28 mouse cellular contexts compared by ENCODE assay signal in the genomic region with DNA sequence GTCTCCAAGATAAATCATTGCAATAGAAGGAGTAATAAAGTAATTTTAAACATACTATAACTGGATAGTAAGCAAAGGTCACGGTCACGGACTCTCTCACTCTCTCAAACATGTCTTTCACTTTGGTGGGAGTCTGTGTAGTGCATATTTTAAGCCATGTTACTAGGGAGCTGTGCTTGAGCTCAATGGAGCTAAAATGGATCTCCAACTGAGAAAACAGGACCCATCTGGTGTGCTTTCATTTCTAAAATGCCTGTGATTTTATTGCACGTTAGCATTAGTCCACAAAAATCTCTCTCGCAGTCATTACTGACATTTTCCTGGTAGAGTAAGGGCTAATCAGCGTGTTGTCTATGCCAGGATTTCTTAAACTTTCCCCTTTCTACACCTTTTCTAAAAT.
A peak's percentile ranks its signal among the peaks of the same experiment; 100 is the strongest.
DNase-seq lines count a peak whose midpoint lies in the region; ATAC-seq and TF ChIP-seq lines count a peak whose summit lies in the region.
"Had no signal": no experiment of that assay in that cellular context is flagged by ENCODE, and none has a peak within 500 bp of the region (broad histone marks: within the 10 kb centered on the region; RNA-seq: fewer than 3 reads in every experiment).

No protein-coding gene starts in this region.

- H3K4me1 ChIP-seq in forebrain, postnatal 0 days (ENCODE audit: insufficient read depth): no peaks in the 10 kb centered on the region
- H3K4me1 ChIP-seq in forebrain, embryonic 14.5 days (ENCODE audit: control insufficient read depth, insufficient read depth, low read length): no peaks in the 10 kb centered on the region
- H3K4me1 ChIP-seq: embryonic facial prominence, embryonic 13.5 days; embryonic facial prominence, embryonic 15.5 days; forebrain, embryonic 10.5 days; forebrain, embryonic 12.5 days; forebrain, embryonic 15.5 days had no signal

- ATAC-seq in forebrain, postnatal 0 days: peak; percentile 69
- ATAC-seq in forebrain, embryonic 14.5 days: no peak
- ATAC-seq: activated CD4-positive, CD25-positive, alpha-beta regulatory T cell, adult 4 months; CD4-positive, CD25-positive, alpha-beta regulatory T cell, adult 4 months; forebrain, embryonic 15.5 days; Patski had no signal

- no peaks in the 10 kb centered on the region for H3K9me3 ChIP-seq in forebrain, postnatal 0 days (ENCODE audit: low read length)
- H3K9me3 ChIP-seq in forebrain, embryonic 14.5 days (replicated peaks; ENCODE audit: control insufficient read depth, low read length): no peaks in the 10 kb centered on the region
- H3K9me3 ChIP-seq: embryonic facial prominence, embryonic 13.5 days; embryonic facial prominence, embryonic 15.5 days; forebrain, embryonic 10.5 days; forebrain, embryonic 12.5 days; forebrain, embryonic 15.5 days; G1E had no signal

- TF ChIP-seq CTCF in forebrain, postnatal 0 days (IDR thresholded peaks at IDR 0.05; ENCODE audit: low read depth): no peak

- no peaks in the 10 kb centered on the region for H3K27me3 ChIP-seq in forebrain, postnatal 0 days (ENCODE audit: insufficient read depth, low read length)
- no peaks in the 10 kb centered on the region for H3K27me3 ChIP-seq in forebrain, embryonic 14.5 days (replicated peaks; ENCODE audit: control insufficient read depth, insufficient read depth, low read length)
- H3K27me3 ChIP-seq: CH12.LX; embryonic facial prominence, embryonic 13.5 days; embryonic facial prominence, embryonic 15.5 days; forebrain, embryonic 12.5 days; forebrain, embryonic 15.5 days; Patski had no signal

- H3K4me2 ChIP-seq in forebrain, postnatal 0 days (ENCODE audit: low read depth): no peak overlapping the region
- H3K4me2 ChIP-seq in forebrain, embryonic 14.5 days (ENCODE audit: low read length): no peak overlapping the region
- H3K4me2 ChIP-seq: embryonic facial prominence, embryonic 13.5 days; embryonic facial prominence, embryonic 15.5 days; forebrain, embryonic 12.5 days; forebrain, embryonic 15.5 days had no signal

- peak; percentile 24 for DNase-seq in forebrain, postnatal 0 days
- DNase-seq in forebrain, embryonic 14.5 days (ENCODE audit: low spot score): no peak
- peak; percentile 14 for DNase-seq in layer of hippocampus, adult 11-12 months (ENCODE audit: low spot score)
- DNase-seq in layer of hippocampus, postnatal 10 days (ENCODE audit: low spot score in 2 of 2): no peak
- DNase-seq in layer of hippocampus, adult 9-11 months: peak; percentile 27
- DNase-seq in layer of hippocampus, adult 8-10 months (ENCODE audit: low spot score in 2 of 2): no peak
- no peak for DNase-seq in cerebellum, postnatal 36 days
- DNase-seq: adrenal gland, adult 8-10 months; adrenal gland, postnatal 14 days; adrenal gland, postnatal 36 days; B cell, adult 2 months; cerebellum, adult 11-12 months; cerebellum, adult 2 months; cerebellum, adult 9-10 months; cerebellum, postnatal 10 days; cerebellum, postnatal 25 days; embryo, embryonic 11 days had no signal

- H3K4me3 ChIP-seq in forebrain, postnatal 0 days (ENCODE audit: low read depth, low read length): no peak overlapping the region
- H3K4me3 ChIP-seq in forebrain, embryonic 14.5 days (ENCODE audit: low read depth, low read length): no peak overlapping the region
- H3K4me3 ChIP-seq: embryonic facial prominence, embryonic 13.5 days; embryonic facial prominence, embryonic 15.5 days; erythroblast, embryonic 14.5 days; forebrain, embryonic 10.5 days; forebrain, embryonic 12.5 days; forebrain, embryonic 15.5 days had no signal

- H3K36me3 ChIP-seq in forebrain, postnatal 0 days (ENCODE audit: insufficient read depth): no peaks in the 10 kb centered on the region
- no peaks in the 10 kb centered on the region for H3K36me3 ChIP-seq in forebrain, embryonic 14.5 days (ENCODE audit: control insufficient read depth, insufficient read depth, low read length)
- H3K36me3 ChIP-seq: embryonic facial prominence, embryonic 13.5 days; embryonic facial prominence, embryonic 15.5 days; forebrain, embryonic 10.5 days; forebrain, embryonic 12.5 days; forebrain, embryonic 15.5 days; G1E had no signal

- H3K27ac ChIP-seq in forebrain, postnatal 0 days (ENCODE audit: low read depth, low read length): no peak overlapping the region
- H3K27ac ChIP-seq in forebrain, embryonic 14.5 days (ENCODE audit: low read depth, low read length): no peak overlapping the region
- H3K27ac ChIP-seq: embryonic facial prominence, embryonic 13.5 days; embryonic facial prominence, embryonic 15.5 days; forebrain, embryonic 10.5 days; forebrain, embryonic 12.5 days; forebrain, embryonic 15.5 days had no signal

- no peak overlapping the region for H3K9ac ChIP-seq in forebrain, postnatal 0 days
- no peak overlapping the region for H3K9ac ChIP-seq in forebrain, embryonic 14.5 days (ENCODE audit: low read length)
- H3K9ac ChIP-seq: embryonic facial prominence, embryonic 13.5 days; embryonic facial prominence, embryonic 15.5 days; forebrain, embryonic 12.5 days; forebrain, embryonic 15.5 days had no signal

- 65% methylated on average over 5 of the region's 5 CpGs for WGBS in forebrain, postnatal 0 days
- WGBS in forebrain, embryonic 14.5 days: 80% methylated on average over 5 of the region's 5 CpGs

Comparison
In these comparisons a context has a peak if more than half of its experiments do, and no peak if none do; other contexts are left out.
1. DNase-seq: peak in forebrain, postnatal 0 days (single experiment), layer of hippocampus, adult 11-12 months (single experiment) and layer of hippocampus, adult 9-11 months (single experiment); none in forebrain, embryonic 14.5 days (single experiment), layer of hippocampus, postnatal 10 days (0 of 2), layer of hippocampus, adult 8-10 months (0 of 2) and cerebellum, postnatal 36 days (0 of 2).